In the genomic region with DNA sequence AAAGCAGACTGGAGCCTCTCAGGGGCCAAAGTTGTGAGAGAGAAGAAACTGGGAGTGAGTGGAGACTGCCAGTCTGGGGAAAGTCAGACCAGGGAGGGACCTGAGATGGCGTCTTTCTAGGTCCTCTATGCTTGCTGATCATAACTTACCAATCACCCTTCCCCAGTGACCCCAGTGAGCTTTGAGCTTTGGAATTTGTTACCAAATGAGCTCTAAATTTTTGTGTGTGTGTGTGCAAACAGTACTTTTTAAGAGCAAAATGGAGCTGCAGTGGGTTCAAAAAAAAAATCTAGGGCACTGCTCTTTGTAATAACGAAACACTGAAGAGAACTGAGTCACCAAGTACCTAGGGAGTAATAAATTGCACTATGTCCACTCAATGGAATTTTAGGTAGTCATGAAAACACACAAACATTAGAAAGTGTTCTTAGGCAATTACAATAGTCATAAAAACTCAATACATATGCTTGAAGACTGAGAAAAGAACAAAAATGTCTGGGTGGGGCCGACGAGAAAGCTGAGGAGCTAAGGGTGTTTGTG, we compare ENCODE assay signal across 22 mouse cellular contexts. TPM values are rescaled to one million over a fixed set of nuclear protein-coding genes. Genes with fewer than 3 reads are reported as not detected.
DNase-seq lines count a peak whose midpoint lies in the region; ATAC-seq and TF ChIP-seq lines count a peak whose summit lies in the region.
"Had no signal": no experiment of that assay in that cellular context is flagged by ENCODE, and none has a peak within 500 bp of the region (broad histone marks: within the 10 kb centered on the region; RNA-seq: fewer than 3 reads in every experiment).

No protein-coding gene starts in this region.

- ATAC-seq in cerebellum, adult (ENCODE audit: insufficient number of reproducible peaks, low FRiP score, low TSS enrichment): no peak
- no peak for ATAC-seq in hindbrain, embryonic 14.5 days (ENCODE audit: low FRiP score)
- ATAC-seq: forebrain, embryonic 15.5 days; hindbrain, postnatal 0 days; intestine, embryonic 16.5 days had no signal

- H3K4me1 ChIP-seq in brown adipose tissue, adult 24 weeks (ENCODE audit: control insufficient read depth, insufficient read depth, insufficient read length, low read length): no peaks in the 10 kb centered on the region
- H3K4me1 ChIP-seq in hindbrain, embryonic 14.5 days (replicated peaks; ENCODE audit: control insufficient read depth, insufficient read depth, low read length): no peaks in the 10 kb centered on the region
- H3K4me1 ChIP-seq: embryonic facial prominence, embryonic 12.5 days; embryonic facial prominence, embryonic 15.5 days; forebrain, embryonic 12.5 days; forebrain, embryonic 15.5 days; hindbrain, embryonic 12.5 days had no signal

- H3K27me3 ChIP-seq in hindbrain, embryonic 14.5 days (ENCODE audit: control insufficient read depth, insufficient read depth, low read length): no peaks in the 10 kb centered on the region
- H3K27me3 ChIP-seq: embryonic facial prominence, embryonic 12.5 days; embryonic facial prominence, embryonic 15.5 days; forebrain, embryonic 15.5 days; hindbrain, embryonic 12.5 days had no signal

- no peaks in the 10 kb centered on the region for H3K9me3 ChIP-seq in hindbrain, embryonic 14.5 days (ENCODE audit: control insufficient read depth, low read length)
- H3K9me3 ChIP-seq: embryonic facial prominence, embryonic 12.5 days; embryonic facial prominence, embryonic 15.5 days; forebrain, embryonic 12.5 days; forebrain, embryonic 15.5 days; hindbrain, embryonic 12.5 days had no signal

- TF ChIP-seq CTCF in gastrocnemius, adult 2 months (IDR thresholded peaks at IDR 0.05): no peak

- no peak for DNase-seq in gastrocnemius, adult 2 months
- DNase-seq in gastrocnemius, adult 8-10 months (ENCODE audit: low spot score in 2 of 2): no peak
- peak; percentile 75 for DNase-seq in 3T3-L1 (ENCODE audit: low read depth, low spot score)
- DNase-seq in hindbrain, embryonic 14.5 days (ENCODE audit: low spot score): no peak
- DNase-seq: adrenal gland, adult 8-10 months; adrenal gland, postnatal 25 days; cerebellum, adult 11 months; cerebellum, adult 2 months; cerebellum, adult 9-11 months; cerebellum, postnatal 25 days; gastrocnemius, postnatal 14 days had no signal

- no peak overlapping the region for H3K4me3 ChIP-seq in gastrocnemius, adult 2 months
- no peak overlapping the region for H3K4me3 ChIP-seq in brown adipose tissue, adult 24 weeks (ENCODE audit: insufficient read depth, low read depth, low read length)
- no peak overlapping the region for H3K4me3 ChIP-seq in hindbrain, embryonic 14.5 days (replicated peaks; ENCODE audit: low read length)
- H3K4me3 ChIP-seq: embryonic facial prominence, embryonic 12.5 days; embryonic facial prominence, embryonic 15.5 days; erythroblast, embryonic 14.5 days; forebrain, embryonic 12.5 days; forebrain, embryonic 15.5 days; hindbrain, embryonic 12.5 days had no signal

- H3K36me3 ChIP-seq in hindbrain, embryonic 14.5 days (replicated peaks; ENCODE audit: control insufficient read depth, insufficient read depth): no peaks in the 10 kb centered on the region
- H3K36me3 ChIP-seq: embryonic facial prominence, embryonic 12.5 days; embryonic facial prominence, embryonic 15.5 days; forebrain, embryonic 12.5 days; forebrain, embryonic 15.5 days; hindbrain, embryonic 12.5 days had no signal

- H3K9ac ChIP-seq in hindbrain, embryonic 14.5 days: no peak overlapping the region
- H3K9ac ChIP-seq: embryonic facial prominence, embryonic 12.5 days; embryonic facial prominence, embryonic 15.5 days; forebrain, embryonic 12.5 days; forebrain, embryonic 15.5 days; hindbrain, embryonic 12.5 days had no signal

- no peak overlapping the region for H3K4me2 ChIP-seq in hindbrain, embryonic 14.5 days (replicated peaks)
- H3K4me2 ChIP-seq: embryonic facial prominence, embryonic 12.5 days; embryonic facial prominence, embryonic 15.5 days; forebrain, embryonic 12.5 days; forebrain, embryonic 15.5 days; heart, embryonic 11.5 days; hindbrain, embryonic 12.5 days had no signal

- WGBS in hindbrain, embryonic 14.5 days: 88% methylated on average over 4 of the region's 4 CpGs

- H3K27ac ChIP-seq in gastrocnemius, adult 2 months: peak overlapping the region; percentile 68
- H3K27ac ChIP-seq in brown adipose tissue, adult 24 weeks (replicated peaks; ENCODE audit: low read depth, low read length): peak overlapping the region; percentile 51
- no peak overlapping the region for H3K27ac ChIP-seq in hindbrain, embryonic 14.5 days
- H3K27ac ChIP-seq: embryonic facial prominence, embryonic 12.5 days; embryonic facial prominence, embryonic 15.5 days; forebrain, embryonic 12.5 days; forebrain, embryonic 15.5 days; hindbrain, embryonic 12.5 days; hindbrain, postnatal 0 days had no signal

- intact Hi-C loops in gastrocnemius, adult 2 months (cut with DNase I): loop anchor here (2.0 kb wide), 1 partner anchor 149 kb away; no protein-coding TSS in a partner anchor

RNA-seq across cellular contexts. Expression of gene Jak1, which starts 54.7 kb away (rescaled TPM):
- 100 to 1,000 TPM in 1 of 2 experiments, 10 to 100 TPM in 1; 89.9 to 134 TPM for total RNA-seq in gastrocnemius, adult 2 months (2021)
- total RNA-seq in gastrocnemius, adult 8-10 months (2022): 100 to 1,000 TPM in 3 of 4 experiments, 10 to 100 TPM in 1; 92.6 to 112 (median 104) TPM
- polyA plus RNA-seq in brown adipose tissue, adult 24 weeks (2012; ENCODE audit: insufficient read depth, insufficient read length, missing spikeins): 45.5 and 51.7 TPM in 2 replicates
- polyA plus RNA-seq in hindbrain, embryonic 14.5 days (2014; fragmentation: Nextera tagmentation; extraction: Ambion mirVana): 100 and 112 TPM in 2 replicates
